ENCODE assay signal across 8 mouse cellular contexts in genomic region chr11:101468263-101468688, GRCm38 (mm10). TPM values are rescaled to one million over a fixed set of nuclear protein-coding genes. Genes with fewer than 3 reads are reported as not detected.
DNase-seq lines count a peak whose midpoint lies in the region; ATAC-seq and TF ChIP-seq lines count a peak whose summit lies in the region.

No protein-coding gene starts in this region.

- no peak overlapping the region; the same call in 1 of the 2 replicates for H3K27ac ChIP-seq in testis, adult 2 months (ENCODE audit: control insufficient read depth, insufficient read depth, low read depth, low read length)
- peak overlapping the region; percentile 68 for H3K27ac ChIP-seq in intestine, postnatal 0 days (ENCODE audit: low read depth, low read length)
- H3K27ac ChIP-seq in neural tube, embryonic 14.5 days (ENCODE audit: low read depth, low read length), result peak overlapping the region; percentile 81

- 2% methylated on average over 28 of the region's 31 CpGs for WGBS in intestine, postnatal 0 days
- WGBS in neural tube, embryonic 14.5 days, result 0% methylated on average over 29 of the region's 31 CpGs

- H3K4me1 ChIP-seq in testis, adult 2 months (ENCODE audit: control insufficient read depth, insufficient read depth, low read length), result peaks cover 25% of the 10 kb centered on the region
- 0 out of 2 replicates have a peak, but pooled peaks cover 7% of the 10 kb centered on the region for H3K4me1 ChIP-seq in intestine, postnatal 0 days (replicated peaks; ENCODE audit: control insufficient read depth, insufficient read depth, low read length)
- H3K4me1 ChIP-seq in neural tube, embryonic 14.5 days (ENCODE audit: control insufficient read depth, insufficient read depth, low read length), result peaks cover 26% of the 10 kb centered on the region

- H3K27me3 ChIP-seq in testis, adult 2 months (ENCODE audit: control insufficient read depth, insufficient read depth, low read length), result no peaks in the 10 kb centered on the region
- no peaks in the 10 kb centered on the region for H3K27me3 ChIP-seq in intestine, postnatal 0 days (replicated peaks; ENCODE audit: control insufficient read depth, insufficient read depth, low read length)
- H3K27me3 ChIP-seq in neural tube, embryonic 14.5 days (ENCODE audit: control insufficient read depth, insufficient read depth, low read length), result no peaks in the 10 kb centered on the region

- H3K36me3 ChIP-seq in testis, adult 2 months (ENCODE audit: control insufficient read depth, insufficient read depth, low read length), result no peaks in the 10 kb centered on the region
- no peaks in the 10 kb centered on the region for H3K36me3 ChIP-seq in intestine, postnatal 0 days (ENCODE audit: control insufficient read depth, insufficient read depth)
- H3K36me3 ChIP-seq in neural tube, embryonic 14.5 days (ENCODE audit: control insufficient read depth, insufficient read depth, low read length), result no peaks in the 10 kb centered on the region

- no peak; the same call in 1 of the 2 replicates for ATAC-seq in intestine, postnatal 0 days
- ATAC-seq in neural tube, embryonic 14.5 days (ENCODE audit: low read depth), result peak; percentile 26; the same call in 1 of the 2 replicates

- H3K9me3 ChIP-seq in intestine, postnatal 0 days (ENCODE audit: control insufficient read depth), result no peaks in the 10 kb centered on the region
- no peaks in the 10 kb centered on the region for H3K9me3 ChIP-seq in neural tube, embryonic 14.5 days (ENCODE audit: control insufficient read depth, low read length)

- peak overlapping the region; percentile 68 for H3K9ac ChIP-seq in intestine, postnatal 0 days (ENCODE audit: low read depth, low read length)
- peak overlapping the region; percentile 81 for H3K9ac ChIP-seq in neural tube, embryonic 14.5 days (replicated peaks; ENCODE audit: low read depth, low read length)

- DNase-seq in gastrocnemius, adult 18-20 months (ENCODE audit: low spot score), result peak; percentile 16
- no peak for DNase-seq in gastrocnemius, postnatal 10 days
- no peak for DNase-seq in testis, postnatal 14 days (ENCODE audit: low spot score)
- no peak for DNase-seq in thymus, postnatal 36 days
- no peak for DNase-seq in left cerebral cortex, adult 9 months (ENCODE audit: low spot score in 2 of 2)

- TF ChIP-seq POLR2A in testis, adult 2 months (IDR thresholded peaks at IDR 0.05; ENCODE audit: control insufficient read depth, low read depth, low read length), result no peak

- H3K4me3 ChIP-seq in testis, adult 2 months (ENCODE audit: control insufficient read depth, low read depth, low read length), result peak overlapping the region; percentile 79
- peak overlapping the region; percentile 76 for H3K4me3 ChIP-seq in intestine, postnatal 0 days (ENCODE audit: low read depth, low read length)
- peak overlapping the region; percentile 68 for H3K4me3 ChIP-seq in neural tube, embryonic 14.5 days (ENCODE audit: low read depth, low read length)

- no peak for TF ChIP-seq CTCF in testis, adult 2 months (IDR thresholded peaks at IDR 0.05; ENCODE audit: control insufficient read depth, insufficient read depth, insufficient replicate concordance, low read depth, low read length)
- no peak for TF ChIP-seq CTCF in intestine, postnatal 0 days (IDR thresholded peaks at IDR 0.05; ENCODE audit: low read depth)

- peak overlapping the region; percentile 99 for H3K4me2 ChIP-seq in intestine, postnatal 0 days (replicated peaks; ENCODE audit: low read depth)
- H3K4me2 ChIP-seq in neural tube, embryonic 14.5 days (ENCODE audit: low read depth, low read length), result peak overlapping the region; percentile 86

RNA-seq across cellular contexts. Expression of gene Vat1, which starts 2.2 kb away (rescaled TPM):
- total RNA-seq in gastrocnemius, adult 18-20 months (2021), result 10 to 100 TPM; 10.8 to 16.1 TPM
- 10 to 100 TPM; 39.4 to 50.2 TPM for total RNA-seq in gastrocnemius, postnatal 10 days (2021)
- polyA plus RNA-seq in testis, adult 2 months (2012; rRNA removed), result 40.0 and 43.3 TPM in 2 replicates
- 94.5 and 95.6 TPM in 2 replicates for polyA plus RNA-seq in intestine, postnatal 0 days (2015; fragmentation: Nextera tagmentation; extraction: Ambion mirVana)
- 67.4 and 90.8 TPM in 2 replicates for polyA plus RNA-seq in neural tube, embryonic 14.5 days (2014; fragmentation: Nextera tagmentation; extraction: Ambion mirVana)

RNA-seq across cellular contexts. Expression of gene Rnd2, which starts 3.5 kb away (rescaled TPM):
- total RNA-seq in gastrocnemius, adult 18-20 months (2021), result 1 to 10 TPM; 2.5 to 4.2 TPM
- total RNA-seq in gastrocnemius, postnatal 10 days (2021), result 1 to 10 TPM; 5.0 to 5.8 TPM
- polyA plus RNA-seq in testis, adult 2 months (2012; rRNA removed), result 19.2 and 21.1 TPM in 2 replicates
- polyA plus RNA-seq in intestine, postnatal 0 days (2015; fragmentation: Nextera tagmentation; extraction: Ambion mirVana), result 27.8 and 31.9 TPM in 2 replicates
- 37.9 and 61.8 TPM in 2 replicates for polyA plus RNA-seq in neural tube, embryonic 14.5 days (2014; fragmentation: Nextera tagmentation; extraction: Ambion mirVana)

RNA-seq across cellular contexts. Expression of gene Ifi35, which starts 20.1 kb away (rescaled TPM):
- total RNA-seq in gastrocnemius, adult 18-20 months (2021), result 1 to 10 TPM; 8.6 to 8.7 TPM
- total RNA-seq in gastrocnemius, postnatal 10 days (2021), result 1 to 10 TPM; 6.6 to 7.2 TPM
- 3.2 and 3.6 TPM in 2 replicates for polyA plus RNA-seq in testis, adult 2 months (2012; rRNA removed)
- 100 and 102 TPM in 2 replicates for polyA plus RNA-seq in intestine, postnatal 0 days (2015; fragmentation: Nextera tagmentation; extraction: Ambion mirVana)
- 1.4 and 2.0 TPM in 2 replicates for polyA plus RNA-seq in neural tube, embryonic 14.5 days (2014; fragmentation: Nextera tagmentation; extraction: Ambion mirVana)

RNA-seq across cellular contexts. Expression of gene Rpl27, which starts 26.2 kb away (rescaled TPM):
- 10 to 100 TPM; 33.9 to 45.4 TPM for total RNA-seq in gastrocnemius, adult 18-20 months (2021)
- 10 to 100 TPM; 55.9 to 84.8 TPM for total RNA-seq in gastrocnemius, postnatal 10 days (2021)
- polyA plus RNA-seq in testis, adult 2 months (2012; rRNA removed), result 161 and 224 TPM in 2 replicates
- 240 and 241 TPM in 2 replicates for polyA plus RNA-seq in intestine, postnatal 0 days (2015; fragmentation: Nextera tagmentation; extraction: Ambion mirVana)
- polyA plus RNA-seq in neural tube, embryonic 14.5 days (2014; fragmentation: Nextera tagmentation; extraction: Ambion mirVana), result 257 and 271 TPM in 2 replicates

RNA-seq across cellular contexts. Expression of gene Ptges3l, which starts 43.1 kb away (rescaled TPM):
- 10 to 100 TPM; 74.3 to 82.6 TPM for total RNA-seq in gastrocnemius, adult 18-20 months (2021)
- total RNA-seq in gastrocnemius, postnatal 10 days (2021), result 100 to 1,000 TPM in 1 of 2 experiments, 10 to 100 TPM in 1; 90.6 to 101 TPM
- polyA plus RNA-seq in testis, adult 2 months (2012; rRNA removed), result 34.6 and 39.1 TPM in 2 replicates
- polyA plus RNA-seq in intestine, postnatal 0 days (2015; fragmentation: Nextera tagmentation; extraction: Ambion mirVana), result 7.0 and 7.8 TPM in 2 replicates
- polyA plus RNA-seq in neural tube, embryonic 14.5 days (2014; fragmentation: Nextera tagmentation; extraction: Ambion mirVana), result 1.8 and 3.0 TPM in 2 replicates

Comparison
In these comparisons a context has a peak if more than half of its experiments do, and no peak if none do; other contexts are left out.
1. RNA of gene Ifi35, which starts 20.1 kb away (polyA plus RNA-seq): 100 to 102 TPM in intestine, postnatal 0 days; 3.2 to 3.6 TPM in testis, adult 2 months and 1.4 to 2.0 TPM in neural tube, embryonic 14.5 days; every median in the first group is over 10 times any median in the second.
2. Peak in every context shown above with its lines, with median percentiles within 50 percentile points of each other: H3K4me3 ChIP-seq.